Mouse (Mus musculus) cerebellum, postnatal 10 days (tissue): Measurements from ENCODE around the gene Nrp2.

Experiments used
- DNase-seq, 2 experiments: peaks; one replicate each; pipeline ENCODE4 v3.0.0; 2021; ENCODE audit warnings: mixed read lengths in 2 of 2

The Nrp2 gene

GRCm38 (mm10) chr1:62784084-62784392, 81.0 kb downstream of the Nrp2 start:
- peak; percentile 95 to 96 for DNase-seq

GRCm38 (mm10) chr1:62786255-62786654, 83.2 kb downstream of the Nrp2 start:
- DNase-seq = peak; percentile 84 to 88

GRCm38 (mm10) chr1:62787546-62787945, 84.5 kb downstream of the Nrp2 start:
- DNase-seq = no peak

- peak; percentile 61 to 74 for DNase-seq
Observed at GRCm38 (mm10) chr1:62794223-62794895, 91.3 kb downstream of the Nrp2 start.

GRCm38 (mm10) chr1:62794896-62795255, 91.8 kb downstream of the Nrp2 start:
- no peak for DNase-seq

- peak; percentile 78 to 84 for DNase-seq
Observed at GRCm38 (mm10) chr1:62795307-62796037, 92.4 kb downstream of the Nrp2 start.

- DNase-seq = peak; percentile 64 to 71
Observed at GRCm38 (mm10) chr1:62796038-62796647, 93.1 kb downstream of the Nrp2 start.

GRCm38 (mm10) chr1:62799427-62799826, 96.3 kb downstream of the Nrp2 start:
- DNase-seq = no peak

- DNase-seq = no peak
Observed at GRCm38 (mm10) chr1:62800351-62800750, 97.3 kb downstream of the Nrp2 start.

- no peak for DNase-seq
Observed at GRCm38 (mm10) chr1:62801429-62801828, 98.3 kb downstream of the Nrp2 start.

- DNase-seq = no peak
Observed at GRCm38 (mm10) chr1:62801842-62802241, 98.8 kb downstream of the Nrp2 start.

- no peak for DNase-seq
Observed at GRCm38 (mm10) chr1:62803544-62803943, 100.5 kb downstream of the Nrp2 start.

GRCm38 (mm10) chr1:62806014-62806413, 102.9 kb downstream of the Nrp2 start:
- DNase-seq = peak in 1 of 2 experiments; percentile 39

- DNase-seq = no peak
Observed at GRCm38 (mm10) chr1:62808395-62808794, 105.3 kb downstream of the Nrp2 start.

- DNase-seq = peak; percentile 46 to 47
Observed at GRCm38 (mm10) chr1:62809601-62810228, 106.6 kb downstream of the Nrp2 start.

- peak; percentile 95 for DNase-seq
Observed at GRCm38 (mm10) chr1:62811141-62811540, 108.1 kb downstream of the Nrp2 start.

GRCm38 (mm10) chr1:62812701-62813684, 109.9 kb downstream of the Nrp2 start:
- DNase-seq = peak in 1 of 2 experiments; percentile 34

- no peak for DNase-seq
Observed at GRCm38 (mm10) chr1:62813938-62814337, 110.9 kb downstream of the Nrp2 start.

GRCm38 (mm10) chr1:62817566-62817965, 114.5 kb downstream of the Nrp2 start:
- DNase-seq = no peak

GRCm38 (mm10) chr1:62820170-62820569, 117.1 kb downstream of the Nrp2 start:
- DNase-seq = peak; percentile 64 to 66

- DNase-seq = no peak
Observed at GRCm38 (mm10) chr1:62821509-62822398, 118.7 kb downstream of the Nrp2 start.
